Mouse (Mus musculus) heart, postnatal 4 days (tissue): ENCODE results near the gene Edaradd. TPM values are rescaled to one million over a fixed set of nuclear protein-coding genes. Genes with fewer than 3 reads are reported as not detected.
"Not testable (repeated sequence)": the region's sequence is repeated elsewhere in the genome, so short reads cannot be mapped to it uniquely, and the experiment has no call there.

ENCODE experiments used
- DNase-seq: peaks from one replicate; pipeline ENCODE4 v3.0.0; 2021
- total RNA-seq, 2 experiments: library from RNA; stranded (reverse); gene quantifications; 2 replicates each; pipeline ENCODE4 v1.2.3; 2021

The Edaradd gene
- total RNA-seq, 2 experiments from 2014 or later, result 0.07 to 0.20 TPM

- no peak for DNase-seq
Measured at GRCm38 (mm10) chr13:12511189-12511965, 8.9 kb downstream of the Edaradd start.

DNA sequence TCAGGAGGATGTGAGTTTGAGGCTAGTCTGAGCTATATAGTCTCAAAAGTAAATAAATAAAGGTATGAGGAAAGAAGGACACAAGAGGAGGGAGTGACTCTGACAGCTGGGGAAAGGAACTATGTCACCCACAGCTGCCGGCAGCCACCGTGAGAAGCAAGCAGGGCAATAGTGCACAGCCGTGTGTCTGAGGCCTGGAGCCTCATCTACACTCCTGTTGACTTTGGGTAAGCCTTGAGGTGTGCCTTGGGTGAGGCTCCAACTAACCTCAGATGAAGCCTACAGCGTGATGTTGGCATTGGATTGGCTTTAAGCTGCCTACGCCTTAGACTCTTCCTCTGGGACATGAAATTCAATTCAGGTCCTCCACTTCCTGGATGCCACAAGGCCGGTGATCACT, 10.2 kb downstream of the Edaradd start:
- DNase-seq, result no peak

- DNase-seq, result no peak
Measured at GRCm38 (mm10) chr13:12507426-12507825, 12.8 kb downstream of the Edaradd start.

GRCm38 (mm10) chr13:12505359-12505758, 14.9 kb downstream of the Edaradd start:
- no peak for DNase-seq

- no peak for DNase-seq
Measured at GRCm38 (mm10) chr13:12503238-12503751, 16.9 kb downstream of the Edaradd start.

- DNase-seq, result no peak
Measured at GRCm38 (mm10) chr13:12502665-12503237, 17.5 kb downstream of the Edaradd start.

DNA sequence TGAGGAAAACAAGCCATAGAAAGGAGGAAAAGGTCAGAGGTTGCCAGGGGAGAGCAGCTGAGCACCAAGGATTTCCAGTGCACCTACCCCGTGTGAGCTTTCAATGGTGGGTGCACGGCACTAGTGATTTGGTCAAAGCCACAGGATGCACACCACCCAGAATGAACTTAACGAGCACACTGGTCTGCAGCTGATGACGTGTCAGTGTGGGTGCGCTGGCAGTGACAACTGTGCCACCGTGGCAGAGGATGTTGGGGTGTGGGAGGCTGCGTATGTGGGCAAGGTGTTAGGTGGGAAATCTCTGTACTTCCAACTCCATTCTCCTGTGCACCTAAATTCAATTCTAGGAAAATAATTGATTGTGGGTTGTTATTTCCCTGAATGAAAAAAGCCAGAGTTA, 21.1 kb downstream of the Edaradd start:
- no peak for DNase-seq

GRCm38 (mm10) chr13:12497809-12498208, 22.4 kb downstream of the Edaradd start:
- no peak for DNase-seq

- DNase-seq, result no peak
Measured at GRCm38 (mm10) chr13:12494750-12495149, 25.5 kb downstream of the Edaradd start.

- no peak for DNase-seq
Measured at GRCm38 (mm10) chr13:12492515-12492914, 27.7 kb downstream of the Edaradd start.

GRCm38 (mm10) chr13:12485640-12486039, 34.6 kb downstream of the Edaradd start:
- no peak for DNase-seq

- no peak for DNase-seq
Measured at GRCm38 (mm10) chr13:12485197-12485596, 35.0 kb downstream of the Edaradd start.

- no peak for DNase-seq
Measured at GRCm38 (mm10) chr13:12479802-12480201, 40.4 kb downstream of the Edaradd start.

DNA sequence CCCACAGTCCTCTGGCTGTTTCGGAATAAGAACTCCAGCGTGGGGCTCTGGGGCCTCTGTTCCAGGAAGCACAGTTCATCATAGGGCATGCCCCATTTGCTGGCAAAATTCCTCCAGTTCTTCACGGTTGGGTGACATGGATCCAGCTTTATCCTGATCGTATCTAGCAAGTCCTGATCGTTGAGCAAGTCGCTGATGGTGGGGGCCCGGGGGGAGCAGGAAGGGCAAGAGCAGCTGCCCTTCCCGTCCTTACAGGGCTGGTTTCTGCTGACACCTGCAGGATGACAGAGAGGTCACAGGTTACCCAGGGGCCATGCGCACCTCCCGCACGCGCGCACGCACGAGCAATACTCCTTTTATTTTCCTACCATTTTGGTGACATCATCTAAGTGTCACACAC, 41.9 kb downstream of the Edaradd start:
- no peak for DNase-seq

DNA sequence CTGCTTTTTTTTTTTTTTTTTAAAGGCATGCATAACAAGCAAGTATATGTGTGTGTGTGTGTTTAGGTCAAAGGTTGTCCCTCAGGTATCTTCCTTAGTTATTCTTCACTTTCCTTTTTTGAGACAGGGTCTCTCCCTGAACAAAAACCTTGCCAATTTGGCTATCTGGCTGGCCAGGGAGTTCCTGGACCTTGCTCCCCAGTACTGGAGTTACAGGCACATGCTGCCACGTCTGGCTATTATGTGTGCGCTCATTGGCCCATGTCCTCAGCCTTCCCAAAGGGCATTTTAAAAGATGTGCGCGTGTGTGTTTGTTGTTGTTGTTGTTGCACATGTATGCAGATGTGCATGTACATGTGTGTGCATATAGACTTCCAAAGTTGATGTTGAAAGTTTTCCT, 43.4 kb downstream of the Edaradd start:
- DNase-seq, result no peak

DNA sequence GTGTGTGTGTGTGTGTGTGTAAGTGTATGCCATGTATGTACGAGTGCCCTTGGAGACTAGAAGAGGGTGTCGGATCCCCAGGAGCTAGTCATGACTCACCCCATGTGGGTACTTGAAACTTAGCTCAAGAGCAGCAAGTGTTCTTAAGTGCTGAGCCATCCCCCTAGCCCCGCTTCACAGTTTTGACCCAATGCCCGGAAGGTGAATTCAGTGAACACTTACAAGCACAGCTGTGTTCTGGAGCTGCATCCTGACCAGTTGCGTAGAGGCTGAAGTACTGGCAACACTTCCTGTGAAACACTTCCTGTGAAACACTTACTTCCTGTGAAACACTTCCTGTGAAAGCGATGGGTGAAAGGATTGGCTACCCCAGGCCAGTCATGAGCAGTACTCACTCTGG, 45.0 kb downstream of the Edaradd start:
- DNase-seq, result no peak

DNA sequence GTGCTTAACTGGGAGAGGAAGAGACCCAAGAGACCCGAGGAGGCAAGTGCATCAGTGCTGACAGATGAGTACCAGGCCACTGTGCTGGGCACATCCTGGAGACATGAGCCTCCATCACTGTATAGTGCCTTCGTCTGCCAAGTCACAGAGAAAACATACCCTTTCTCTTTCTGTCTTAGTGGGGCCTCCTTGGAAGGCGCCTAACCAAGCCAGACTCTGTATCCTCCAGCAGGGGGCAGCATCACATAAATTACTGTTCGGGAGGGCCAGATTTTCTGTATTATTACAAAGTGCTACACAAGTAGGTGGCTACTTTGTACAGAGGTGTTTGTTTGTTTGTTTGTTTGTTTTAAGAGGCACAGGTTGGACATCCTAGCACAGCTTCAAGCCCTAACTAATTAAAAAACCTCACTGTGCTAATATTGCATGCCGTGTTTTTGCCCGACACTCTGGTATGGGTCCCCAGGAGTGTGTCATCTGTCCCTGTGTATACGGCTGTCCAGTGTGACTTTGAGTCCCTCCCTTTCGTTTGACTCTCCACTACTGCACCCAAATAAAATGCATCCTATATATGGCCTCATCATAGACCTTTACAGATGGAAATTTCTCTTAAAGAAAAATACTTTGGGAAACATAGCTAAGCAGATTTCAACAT, 46.4 kb downstream of the Edaradd start:
- peak; percentile 85 for DNase-seq

- DNase-seq, result no peak
Measured at GRCm38 (mm10) chr13:12468488-12468887, 51.8 kb downstream of the Edaradd start.

DNA sequence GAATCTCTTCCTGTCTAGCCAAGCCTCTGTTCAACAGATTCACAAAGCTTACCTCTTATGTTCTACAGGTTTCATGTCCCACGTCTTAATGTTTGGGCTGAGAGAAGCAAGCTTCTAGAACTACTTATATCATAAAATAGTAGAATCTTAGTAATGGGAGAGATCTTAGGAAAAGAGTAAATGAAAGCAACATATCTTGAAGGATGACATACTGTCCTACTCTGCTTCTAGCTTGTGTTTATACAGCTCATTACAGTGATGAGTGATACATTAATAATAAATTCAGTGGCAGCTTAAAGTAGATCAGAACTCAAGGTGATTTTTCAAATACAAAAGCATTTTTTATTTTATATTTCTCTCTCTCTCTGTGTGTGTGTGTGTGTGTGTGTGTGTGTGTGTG, 55.4 kb downstream of the Edaradd start, which contains the start of gene Lgals8:
Lgals8 (minus strand) TSS at position 101 of the 400 bp plus-strand sequence.
- no peak for DNase-seq

GRCm38 (mm10) chr13:12464159-12464558, 56.1 kb downstream of the Edaradd start:
- not testable (repeated sequence) for DNase-seq

DNA sequence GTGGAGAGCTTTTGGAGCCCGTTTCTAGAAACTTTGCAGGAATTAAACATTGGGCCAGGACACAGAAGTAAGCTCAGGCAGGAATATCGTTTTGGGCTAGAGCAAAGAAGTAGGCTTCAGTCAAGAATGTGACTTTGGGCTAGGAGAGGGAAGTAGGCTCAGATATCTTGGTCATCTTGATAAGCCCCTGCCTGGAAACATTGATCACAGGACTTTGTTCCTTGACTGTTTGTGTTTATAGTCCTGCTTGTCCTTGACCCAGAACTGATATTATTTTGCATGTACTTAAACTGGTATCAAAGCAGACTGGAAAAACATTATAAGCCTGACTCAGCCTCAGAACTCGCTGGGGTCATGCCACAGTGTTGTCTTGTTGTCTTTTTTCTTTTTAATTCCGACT, 57.6 kb downstream of the Edaradd start:
- no peak for DNase-seq

- no peak for DNase-seq
Measured at GRCm38 (mm10) chr13:12461730-12462119, 58.5 kb downstream of the Edaradd start.
